Mouse (Mus musculus): ENCODE data around the gene Fam25c.

- TF ChIP-seq ZC3H11A (IDR thresholded peaks at IDR 0.05; ENCODE audit: low read depth, low read length) (no peak), POLR2AphosphoS2 (IDR thresholded peaks at IDR 0.05; ENCODE audit: low read length) (no peak), MEF2A (IDR thresholded peaks at IDR 0.05; ENCODE audit: extremely low read depth, insufficient replicate concordance, low read depth, low read length, poor library complexity, severe bottlenecking) (no peak), POLR2A (IDR thresholded peaks at IDR 0.05; ENCODE audit: control insufficient read depth in 1 of 2, insufficient read depth in 1 of 2, low read depth in 1 of 2, low read length in 2 of 2, poor library complexity in 1 of 2) (no peak; a peak in 1 of 4 replicates), CTCF (IDR thresholded peaks at IDR 0.05 in 2 of 3, conservative IDR thresholded peaks at IDR 0.05 in 1 of 3; ENCODE audit: control insufficient read depth in 1 of 3, insufficient read depth in 1 of 3, low read depth in 2 of 3, low read length in 3 of 3, poor library complexity in 1 of 3, severe bottlenecking in 1 of 3) (no peak)
These were observed 24.5 kb downstream of the Fam25c start for GRCm38 (mm10) chr14:34330657-34331158.

All from MEL (cell line).